Mouse (Mus musculus): Measurements from ENCODE around the gene Nup98. TPM values are rescaled to one million over a fixed set of nuclear protein-coding genes. Genes with fewer than 3 reads are reported as not detected.

Nup98 gene
- polyA plus RNA-seq, 1 experiment from 2014 or later = 45.2 TPM

GRCm38 (mm10) chr7:102223883-102224738 lies 14.1 kb upstream of the Nup98 start:
- H3K4me1 ChIP-seq = no peaks in the 10 kb centered on the region
- H3K9me3 ChIP-seq = no peaks in the 10 kb centered on the region
- 92% methylated on average over 5 of the region's 5 CpGs for WGBS
- no peaks in the 10 kb centered on the region; the same call in 1 of the 2 replicates for H3K36me3 ChIP-seq (replicated peaks)
- no peak overlapping the region for H3K4me3 ChIP-seq (replicated peaks)
- no peak overlapping the region for H3K4me2 ChIP-seq
- H3K27ac ChIP-seq = no peak overlapping the region
- no peaks in the 10 kb centered on the region for H3K27me3 ChIP-seq
- no peak for ATAC-seq (ENCODE audit: low FRiP score)
- H3K9ac ChIP-seq = no peak overlapping the region

GRCm38 (mm10) chr7:102222830-102223556 lies 13.0 kb upstream of the Nup98 start:
- 3% methylated on average over 31 of the region's 31 CpGs for WGBS
- ATAC-seq (ENCODE audit: low FRiP score) = peak; percentile 92
- H3K36me3 ChIP-seq (replicated peaks) = no peaks in the 10 kb centered on the region; the same call in 1 of the 2 replicates
- no peak overlapping the region for H3K27ac ChIP-seq
- peak overlapping the region; percentile 69 for H3K9ac ChIP-seq
- H3K27me3 ChIP-seq = no peaks in the 10 kb centered on the region
- H3K4me2 ChIP-seq = peak overlapping the region; percentile 66
- H3K4me3 ChIP-seq (replicated peaks) = peak overlapping the region; percentile 57
- H3K9me3 ChIP-seq = no peaks in the 10 kb centered on the region
- no peaks in the 10 kb centered on the region for H3K4me1 ChIP-seq

- Histone ChIP-seq H3K27me3 (no peaks in the 10 kb centered on the region), H3K9ac (peak overlapping the region; percentile 69), H3K36me3 (replicated peaks) (no peaks in the 10 kb centered on the region), H3K4me2 (peak overlapping the region; percentile 66), H3K4me3 (replicated peaks) (peak overlapping the region; percentile 57), H3K4me1 (no peaks in the 10 kb centered on the region), H3K9me3 (no peaks in the 10 kb centered on the region), H3K27ac (no peak overlapping the region)
- peak; percentile 73 for ATAC-seq (ENCODE audit: low FRiP score)
- WGBS = 2% methylated on average over 9 of the region's 13 CpGs
Observed at GRCm38 (mm10) chr7:102222336-102222735, 12.4 kb upstream of the Nup98 start.

- Histone ChIP-seq H3K4me1 (no peaks in the 10 kb centered on the region), H3K27me3 (no peaks in the 10 kb centered on the region), H3K9me3 (no peaks in the 10 kb centered on the region), H3K36me3 (replicated peaks) (no peaks in the 10 kb centered on the region), H3K4me3 (replicated peaks) (peak overlapping the region; percentile 57; the same call in 1 of the 2 replicates), H3K9ac (no peak overlapping the region), H3K27ac (no peak overlapping the region), H3K4me2 (peak overlapping the region; percentile 66)
- 49% methylated on average over 1 of the region's 1 CpGs for WGBS
- no peak for ATAC-seq (ENCODE audit: low FRiP score)
Observed at GRCm38 (mm10) chr7:102221899-102222298, 11.9 kb upstream of the Nup98 start.

- peak overlapping the region; percentile 54 for H3K4me2 ChIP-seq
- H3K4me1 ChIP-seq = peaks cover 13% of the 10 kb centered on the region
- H3K9ac ChIP-seq = peak overlapping the region; percentile 52; the same call in 1 of the 2 replicates
- H3K27me3 ChIP-seq = no peaks in the 10 kb centered on the region
- H3K27ac ChIP-seq = peak overlapping the region; percentile 85
- H3K4me3 ChIP-seq (replicated peaks) = peak overlapping the region; percentile 86
- H3K9me3 ChIP-seq = no peaks in the 10 kb centered on the region
- ATAC-seq (ENCODE audit: low FRiP score) = no peak
- WGBS = 64% methylated on average over 3 of the region's 3 CpGs
- H3K36me3 ChIP-seq (replicated peaks) = no peaks in the 10 kb centered on the region
Observed at GRCm38 (mm10) chr7:102211071-102211470, 1.1 kb upstream of the Nup98 start.

GRCm38 (mm10) chr7:102208806-102209363 lies 1.1 kb downstream of the Nup98 start:
- Histone ChIP-seq H3K27me3 (no peaks in the 10 kb centered on the region), H3K4me2 (peak overlapping the region; percentile 84), H3K4me3 (replicated peaks) (peak overlapping the region; percentile 86), H3K4me1 (peaks cover 13% of the 10 kb centered on the region), H3K9ac (peak overlapping the region; percentile 87), H3K36me3 (replicated peaks) (no peaks in the 10 kb centered on the region), H3K27ac (no peak overlapping the region), H3K9me3 (no peaks in the 10 kb centered on the region)
- ATAC-seq (ENCODE audit: low FRiP score) = no peak
- WGBS = 65% methylated on average over 4 of the region's 4 CpGs

GRCm38 (mm10) chr7:102205646-102206045 lies 4.3 kb downstream of the Nup98 start:
- no peaks in the 10 kb centered on the region for H3K9me3 ChIP-seq
- no peak overlapping the region for H3K4me2 ChIP-seq
- no peak overlapping the region for H3K27ac ChIP-seq
- WGBS = 88% methylated on average over 1 of the region's 1 CpGs
- no peak for ATAC-seq (ENCODE audit: low FRiP score)
- no peaks in the 10 kb centered on the region for H3K27me3 ChIP-seq
- no peak overlapping the region for H3K4me3 ChIP-seq (replicated peaks)
- no peaks in the 10 kb centered on the region for H3K36me3 ChIP-seq (replicated peaks)
- peaks cover 13% of the 10 kb centered on the region for H3K4me1 ChIP-seq
- H3K9ac ChIP-seq = no peak overlapping the region

GRCm38 (mm10) chr7:102204296-102204857 lies 5.6 kb downstream of the Nup98 start:
- Histone ChIP-seq H3K4me2 (no peak overlapping the region), H3K36me3 (replicated peaks) (no peaks in the 10 kb centered on the region), H3K27ac (no peak overlapping the region), H3K9me3 (no peaks in the 10 kb centered on the region), H3K9ac (no peak overlapping the region), H3K27me3 (no peaks in the 10 kb centered on the region), H3K4me3 (replicated peaks) (no peak overlapping the region), H3K4me1 (peaks cover 13% of the 10 kb centered on the region)
- 88% methylated on average over 3 of the region's 3 CpGs for WGBS
- ATAC-seq (ENCODE audit: low FRiP score) = no peak

- Histone ChIP-seq H3K4me3 (replicated peaks) (no peak overlapping the region), H3K9me3 (no peaks in the 10 kb centered on the region), H3K36me3 (replicated peaks) (no peaks in the 10 kb centered on the region), H3K27ac (no peak overlapping the region), H3K27me3 (no peaks in the 10 kb centered on the region), H3K4me2 (no peak overlapping the region), H3K4me1 (no peaks in the 10 kb centered on the region), H3K9ac (no peak overlapping the region)
- ATAC-seq (ENCODE audit: low FRiP score) = no peak
Observed at GRCm38 (mm10) chr7:102200996-102201785, 8.8 kb downstream of the Nup98 start.

- Histone ChIP-seq H3K4me2 (no peak overlapping the region), H3K4me3 (replicated peaks) (no peak overlapping the region), H3K36me3 (replicated peaks) (no peaks in the 10 kb centered on the region), H3K27me3 (no peaks in the 10 kb centered on the region), H3K9me3 (no peaks in the 10 kb centered on the region), H3K9ac (no peak overlapping the region), H3K4me1 (no peaks in the 10 kb centered on the region), H3K27ac (no peak overlapping the region)
- 86% methylated on average over 3 of the region's 3 CpGs for WGBS
- ATAC-seq (ENCODE audit: low FRiP score) = no peak
Observed at GRCm38 (mm10) chr7:102200576-102200975, 9.4 kb downstream of the Nup98 start.

- H3K27ac ChIP-seq = no peak overlapping the region
- H3K27me3 ChIP-seq = no peaks in the 10 kb centered on the region
- 100% methylated on average over 1 of the region's 1 CpGs for WGBS
- no peak overlapping the region for H3K9ac ChIP-seq
- ATAC-seq (ENCODE audit: low FRiP score) = no peak
- H3K4me2 ChIP-seq = no peak overlapping the region
- no peaks in the 10 kb centered on the region for H3K9me3 ChIP-seq
- H3K4me3 ChIP-seq (replicated peaks) = no peak overlapping the region
- peaks cover 70% of the 10 kb centered on the region for H3K36me3 ChIP-seq (replicated peaks)
- no peaks in the 10 kb centered on the region for H3K4me1 ChIP-seq
Observed at GRCm38 (mm10) chr7:102192356-102192755, 17.6 kb downstream of the Nup98 start.
